Mouse (Mus musculus): ENCODE data around the gene Tmem210. TPM values are rescaled to one million over a fixed set of nuclear protein-coding genes. Genes with fewer than 3 reads are reported as not detected.

Tmem210 gene
- polyA plus RNA-seq, 1 experiment from 2014 or later: not detected

DNA sequence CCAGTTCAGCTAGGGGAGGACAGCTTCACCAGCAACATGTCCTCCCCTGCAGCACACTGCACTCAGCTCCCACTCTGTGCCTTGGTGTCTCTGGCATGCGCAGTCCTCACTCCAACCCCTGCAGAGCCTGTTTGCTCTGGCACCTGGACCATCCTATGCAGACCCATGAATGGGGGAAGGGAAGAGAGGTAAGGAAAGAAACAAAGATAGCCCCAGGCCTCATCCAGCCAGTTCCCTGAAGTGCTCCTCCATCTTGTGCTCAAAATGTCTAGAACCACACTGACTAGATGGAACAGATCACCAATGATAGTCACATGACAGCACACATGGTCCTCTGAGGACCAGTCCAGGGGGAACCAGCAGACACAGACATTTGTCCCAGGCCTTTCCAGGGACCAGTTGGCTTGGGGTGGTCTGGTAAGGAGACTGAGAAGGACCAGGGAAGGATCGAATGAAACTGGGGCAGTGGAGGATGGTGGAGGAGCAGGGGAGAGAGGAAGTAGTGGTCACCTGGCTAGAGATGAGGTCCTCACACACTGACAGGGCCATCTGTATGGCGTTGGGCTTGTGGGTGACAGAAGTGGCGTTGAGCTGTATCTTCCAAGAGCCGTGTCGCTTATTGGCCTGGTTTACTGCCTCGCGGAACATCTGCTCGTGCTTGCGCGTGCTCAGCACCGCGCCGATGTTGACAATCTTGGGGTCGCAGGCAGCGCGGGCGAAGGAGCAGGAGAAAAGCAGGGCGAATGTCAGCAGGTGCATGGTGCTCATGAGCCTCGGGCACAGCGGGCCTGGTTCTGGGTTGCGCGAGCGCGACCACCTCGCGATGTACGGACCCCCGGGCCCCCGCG lies 30.4 kb downstream of the Tmem210 start:
- WGBS: 6% methylated on average over 31 of the region's 31 CpGs
- no peaks in the 10 kb centered on the region for H3K36me3 ChIP-seq (ENCODE audit: control insufficient read depth, insufficient read depth, low read length)
- peak overlapping the region; percentile 44; the same call in 1 of the 2 replicates for H3K27ac ChIP-seq (ENCODE audit: low read depth, low read length)
- H3K4me2 ChIP-seq (ENCODE audit: low read length): peak overlapping the region; percentile 67
- DNase-seq (ENCODE audit: low spot score): peak; percentile 62
- peak; percentile 75 for ATAC-seq
- H3K4me3 ChIP-seq (ENCODE audit: low read depth, low read length): peak overlapping the region; percentile 48
- H3K27me3 ChIP-seq (replicated peaks; ENCODE audit: control insufficient read depth, insufficient read depth, low read length): peaks cover 29% of the 10 kb centered on the region
- no peaks in the 10 kb centered on the region for H3K4me1 ChIP-seq (ENCODE audit: control insufficient read depth, insufficient read depth, low read length)
- H3K9ac ChIP-seq (ENCODE audit: low read length): peak overlapping the region; percentile 61
- H3K9me3 ChIP-seq (replicated peaks; ENCODE audit: control insufficient read depth, low read length): no peaks in the 10 kb centered on the region

DNA sequence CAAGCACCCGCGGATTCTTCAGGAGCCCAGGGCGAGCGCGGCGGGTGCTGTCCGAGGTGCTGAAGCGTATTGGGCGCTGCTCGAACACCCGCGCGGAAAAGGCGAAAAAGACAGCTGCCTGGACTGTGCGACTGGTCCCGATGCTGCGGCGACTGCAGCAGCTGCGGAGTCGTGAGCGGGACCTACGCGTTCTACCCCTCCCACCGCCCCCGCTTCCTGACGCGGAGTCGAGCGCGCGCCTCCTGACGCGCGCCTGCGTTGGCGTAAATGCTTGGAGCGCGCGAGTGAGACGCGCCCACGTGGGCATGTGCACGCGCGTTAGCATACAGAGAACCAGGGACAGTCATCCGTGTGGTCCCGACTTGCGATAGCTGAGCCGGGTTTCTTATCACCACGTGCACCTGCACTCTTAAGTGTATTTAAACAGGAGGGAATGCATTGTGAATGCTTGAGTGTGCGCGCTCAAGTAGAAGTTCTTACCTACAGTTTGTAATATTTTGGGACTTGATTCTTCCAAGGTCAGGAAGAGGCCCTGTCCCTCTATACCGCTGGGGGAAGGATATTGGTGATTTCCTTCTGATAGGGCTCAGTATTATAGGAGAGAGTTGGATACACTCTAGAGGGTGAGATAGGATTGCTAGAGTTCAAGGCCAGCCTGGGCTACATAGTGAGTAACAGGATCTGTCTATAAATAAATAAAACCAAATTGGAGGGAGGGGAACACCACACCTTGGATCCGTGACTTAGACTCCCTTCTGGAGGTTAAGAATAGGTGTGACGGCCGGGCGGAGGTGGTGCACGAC lies 31.2 kb downstream of the Tmem210 start, which contains the start of gene Grin1:
TSS of gene Grin1 (minus strand) at position 217 of the 803 bp plus-strand sequence.
- peak; percentile 91 for DNase-seq (ENCODE audit: low spot score)
- Histone ChIP-seq H3K4me2 (ENCODE audit: low read length) (peak within 1 kb of the TSS; percentile 67), H3K4me3 (ENCODE audit: low read depth, low read length) (peak within 1 kb of the TSS; percentile 48), H3K27me3 (replicated peaks; ENCODE audit: control insufficient read depth, insufficient read depth, low read length) (peaks cover 25% of the 10 kb centered on the region), H3K4me1 (ENCODE audit: control insufficient read depth, insufficient read depth, low read length) (no peaks in the 10 kb centered on the region), H3K27ac (ENCODE audit: low read depth, low read length) (peak within 1 kb of the TSS; percentile 44; the same call in 1 of the 2 replicates), H3K36me3 (ENCODE audit: control insufficient read depth, insufficient read depth, low read length) (no peaks in the 10 kb centered on the region), H3K9me3 (replicated peaks; ENCODE audit: control insufficient read depth, low read length) (no peaks in the 10 kb centered on the region), H3K9ac (ENCODE audit: low read length) (peak within 1 kb of the TSS; percentile 61)
- peak; percentile 89 for ATAC-seq
- 9% methylated on average over 58 of the region's 58 CpGs for WGBS

DNA sequence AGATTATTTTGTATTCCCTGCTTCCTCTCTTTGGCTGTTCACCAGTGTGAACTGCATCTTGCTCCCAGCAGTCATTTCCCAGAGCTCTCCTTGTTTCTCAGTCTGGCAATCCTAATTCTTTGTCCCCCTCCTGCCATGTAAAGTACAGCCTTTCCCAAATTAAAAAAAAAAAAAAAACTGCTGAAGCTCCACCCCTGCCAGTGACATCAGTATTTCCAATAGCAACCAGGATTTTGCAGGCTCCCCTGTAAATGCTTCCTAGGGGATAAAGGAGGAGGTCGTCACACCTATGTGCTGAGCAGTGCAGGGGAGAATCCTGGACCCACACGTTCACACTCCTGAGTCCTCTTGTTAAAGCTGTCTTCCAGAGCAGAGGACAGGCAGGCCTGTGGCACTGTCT lies 32.1 kb downstream of the Tmem210 start:
- WGBS: 37% methylated on average over 2 of the region's 2 CpGs
- no peaks in the 10 kb centered on the region for H3K4me1 ChIP-seq (ENCODE audit: control insufficient read depth, insufficient read depth, low read length)
- no peak overlapping the region for H3K9ac ChIP-seq (ENCODE audit: low read length)
- no peak overlapping the region for H3K4me3 ChIP-seq (ENCODE audit: low read depth, low read length)
- peaks cover 22% of the 10 kb centered on the region for H3K27me3 ChIP-seq (replicated peaks; ENCODE audit: control insufficient read depth, insufficient read depth, low read length)
- H3K4me2 ChIP-seq (ENCODE audit: low read length): no peak overlapping the region
- ATAC-seq (no peak), DNase-seq (ENCODE audit: low spot score) (no peak)
- H3K9me3 ChIP-seq (replicated peaks; ENCODE audit: control insufficient read depth, low read length): no peaks in the 10 kb centered on the region
- H3K36me3 ChIP-seq (ENCODE audit: control insufficient read depth, insufficient read depth, low read length): no peaks in the 10 kb centered on the region
- no peak overlapping the region for H3K27ac ChIP-seq (ENCODE audit: low read depth, low read length)

GRCm38 (mm10) chr2:25326036-25326435 lies 38.1 kb downstream of the Tmem210 start:
- WGBS: 86% methylated on average over 2 of the region's 2 CpGs

GRCm38 (mm10) chr2:25328440-25328839 lies 40.5 kb downstream of the Tmem210 start:
- no peak overlapping the region for H3K4me2 ChIP-seq (ENCODE audit: low read length)
- no peaks in the 10 kb centered on the region for H3K9me3 ChIP-seq (replicated peaks; ENCODE audit: control insufficient read depth, low read length)
- no peak overlapping the region for H3K9ac ChIP-seq (ENCODE audit: low read length)
- peaks cover 10% of the 10 kb centered on the region for H3K4me1 ChIP-seq (ENCODE audit: control insufficient read depth, insufficient read depth, low read length)
- no peak overlapping the region for H3K27ac ChIP-seq (ENCODE audit: low read depth, low read length)
- H3K4me3 ChIP-seq (ENCODE audit: low read depth, low read length): no peak overlapping the region
- ATAC-seq (no peak), DNase-seq (ENCODE audit: low spot score) (peak; percentile 59)
- H3K27me3 ChIP-seq (replicated peaks; ENCODE audit: control insufficient read depth, insufficient read depth, low read length): no peaks in the 10 kb centered on the region
- WGBS: 34% methylated on average over 7 of the region's 7 CpGs
- no peaks in the 10 kb centered on the region for H3K36me3 ChIP-seq (ENCODE audit: control insufficient read depth, insufficient read depth, low read length)

More at GRCm38 (mm10) chr2:25326036-25326435, 38.1 kb downstream of the Tmem210 start:
- no peak for DNase-seq (ENCODE audit: low spot score)
- no peaks in the 10 kb centered on the region; the same call in none of the 2 replicates for H3K27me3 ChIP-seq (replicated peaks; ENCODE audit: control insufficient read depth, insufficient read depth, low read length)
- no peak overlapping the region for H3K4me2 ChIP-seq (ENCODE audit: low read length)
- no peak for ATAC-seq
- no peaks in the 10 kb centered on the region for H3K4me1 ChIP-seq (ENCODE audit: control insufficient read depth, insufficient read depth, low read length)
- H3K9me3 ChIP-seq (replicated peaks; ENCODE audit: control insufficient read depth, low read length): no peaks in the 10 kb centered on the region
- no peak overlapping the region for H3K4me3 ChIP-seq (ENCODE audit: low read depth, low read length)
- no peaks in the 10 kb centered on the region for H3K36me3 ChIP-seq (ENCODE audit: control insufficient read depth, insufficient read depth, low read length)
- no peak overlapping the region for H3K9ac ChIP-seq (ENCODE audit: low read length)
- H3K27ac ChIP-seq (ENCODE audit: low read depth, low read length): no peak overlapping the region

- Histone ChIP-seq H3K4me3 (ENCODE audit: low read depth, low read length) (peak overlapping the region; percentile 89), H3K27ac (ENCODE audit: low read depth, low read length) (no peak overlapping the region), H3K9me3 (replicated peaks; ENCODE audit: control insufficient read depth, low read length) (no peaks in the 10 kb centered on the region), H3K4me1 (ENCODE audit: control insufficient read depth, insufficient read depth, low read length) (peaks cover 13% of the 10 kb centered on the region), H3K27me3 (replicated peaks; ENCODE audit: control insufficient read depth, insufficient read depth, low read length) (no peaks in the 10 kb centered on the region), H3K36me3 (ENCODE audit: control insufficient read depth, insufficient read depth, low read length) (peaks cover 26% of the 10 kb centered on the region), H3K9ac (ENCODE audit: low read length) (peak overlapping the region; percentile 92), H3K4me2 (ENCODE audit: low read length) (peak overlapping the region; percentile 70)
- no peak for DNase-seq (ENCODE audit: low spot score)
- WGBS: 65% methylated on average over 9 of the region's 9 CpGs
- no peak for ATAC-seq
Measured at GRCm38 (mm10) chr2:25331470-25331869, 43.5 kb downstream of the Tmem210 start.

DNA sequence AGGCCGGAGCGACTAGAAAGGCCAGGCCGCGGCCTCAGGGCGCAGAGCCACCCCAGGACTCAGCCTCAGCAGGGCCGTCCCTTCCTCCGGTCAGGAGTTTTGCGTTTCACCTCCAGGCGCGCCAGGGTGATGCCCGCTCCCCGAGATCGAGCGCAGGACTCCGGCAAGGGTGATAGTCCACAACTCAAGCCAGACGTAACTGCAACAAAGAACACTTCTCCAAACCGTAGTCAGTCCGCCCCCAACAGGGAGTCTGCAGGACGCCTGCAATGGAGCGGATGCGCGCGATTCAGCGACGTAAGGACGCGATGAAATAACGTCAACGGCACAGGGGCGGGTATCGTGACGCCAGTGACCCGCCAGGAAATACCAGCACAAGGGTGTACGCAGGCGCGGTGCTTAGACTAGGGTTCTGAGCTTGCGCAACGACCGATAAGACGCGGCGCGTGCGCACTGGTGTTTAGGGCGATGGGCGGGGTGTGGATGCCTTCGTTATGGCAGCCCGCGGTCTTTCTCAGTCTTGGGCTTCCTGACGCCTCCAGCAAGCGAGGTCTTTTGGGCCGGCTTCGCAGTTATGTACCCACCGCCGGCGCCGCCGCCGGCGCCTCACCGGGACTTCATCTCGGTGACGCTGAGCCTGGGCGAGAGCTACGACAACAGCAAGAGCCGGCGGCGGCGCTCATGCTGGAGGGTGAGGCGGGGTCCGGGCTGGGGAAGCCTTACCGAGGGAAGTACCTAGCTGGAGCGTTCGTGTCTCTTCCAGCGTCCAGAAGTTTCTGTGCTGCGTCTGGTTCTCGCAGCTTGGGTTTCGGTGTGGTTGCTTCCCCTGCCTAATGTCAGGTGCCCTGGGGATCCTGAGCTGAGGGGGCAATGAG lies 44.6 kb downstream of the Tmem210 start, which contains the start of gene Man1b1:
TSS of gene Man1b1 (plus strand) at position 53 of the 875 bp plus-strand sequence.
- no peaks in the 10 kb centered on the region for H3K27me3 ChIP-seq (replicated peaks; ENCODE audit: control insufficient read depth, insufficient read depth, low read length)
- H3K36me3 ChIP-seq (ENCODE audit: control insufficient read depth, insufficient read depth, low read length): peaks cover 37% of the 10 kb centered on the region
- peak within 1 kb of the TSS; percentile 88 for H3K27ac ChIP-seq (ENCODE audit: low read depth, low read length)
- DNase-seq (ENCODE audit: low spot score) (peak; percentile 100), ATAC-seq (peak; percentile 99)
- peak within 1 kb of the TSS; percentile 89 for H3K4me3 ChIP-seq (ENCODE audit: low read depth, low read length)
- WGBS: under 1% methylated on average over 78 of the region's 78 CpGs
- H3K4me2 ChIP-seq (ENCODE audit: low read length): peak within 1 kb of the TSS; percentile 92
- H3K4me1 ChIP-seq (ENCODE audit: control insufficient read depth, insufficient read depth, low read length): peaks cover 13% of the 10 kb centered on the region
- H3K9ac ChIP-seq (ENCODE audit: low read length): peak within 1 kb of the TSS; percentile 92
- no peaks in the 10 kb centered on the region for H3K9me3 ChIP-seq (replicated peaks; ENCODE audit: control insufficient read depth, low read length)

GRCm38 (mm10) chr2:25333569-25333968 lies 45.6 kb downstream of the Tmem210 start:
- ATAC-seq (no peak), DNase-seq (ENCODE audit: low spot score) (no peak)
- peak overlapping the region; percentile 87 for H3K9ac ChIP-seq (ENCODE audit: low read length)
- 84% methylated on average over 2 of the region's 2 CpGs for WGBS
- H3K9me3 ChIP-seq (replicated peaks; ENCODE audit: control insufficient read depth, low read length): no peaks in the 10 kb centered on the region
- H3K4me1 ChIP-seq (ENCODE audit: control insufficient read depth, insufficient read depth, low read length): peaks cover 13% of the 10 kb centered on the region
- no peaks in the 10 kb centered on the region for H3K27me3 ChIP-seq (replicated peaks; ENCODE audit: control insufficient read depth, insufficient read depth, low read length)
- peak overlapping the region; percentile 89 for H3K4me3 ChIP-seq (ENCODE audit: low read depth, low read length)
- peaks cover 47% of the 10 kb centered on the region for H3K36me3 ChIP-seq (ENCODE audit: control insufficient read depth, insufficient read depth, low read length)
- peak overlapping the region; percentile 92 for H3K4me2 ChIP-seq (ENCODE audit: low read length)
- no peak overlapping the region for H3K27ac ChIP-seq (ENCODE audit: low read depth, low read length)

Data from forebrain, embryonic 14.5 days (tissue).